Mouse (Mus musculus): ENCODE measurements around the gene Psmb8.
A peak's percentile ranks its signal among the peaks of the same experiment; 100 is the strongest.

Psmb8 gene

GRCm38 (mm10) chr17:34194723-34195122 is 2.8 kb upstream of the Psmb8 start:
- DNase-seq: no peak

- peak; percentile 92 for DNase-seq
Measured at GRCm38 (mm10) chr17:34196491-34196890, 1.0 kb upstream of the Psmb8 start.

GRCm38 (mm10) chr17:34197904-34198520 is 491 bp downstream of the Psmb8 start:
- DNase-seq: peak; percentile 99

GRCm38 (mm10) chr17:34198521-34198912 is 996 bp downstream of the Psmb8 start:
- DNase-seq: no peak

GRCm38 (mm10) chr17:34199050-34199619 is 1.6 kb downstream of the Psmb8 start:
- DNase-seq: peak; percentile 91

GRCm38 (mm10) chr17:34200047-34200446 is 2.5 kb downstream of the Psmb8 start:
- DNase-seq: no peak

- DNase-seq: no peak
Measured at GRCm38 (mm10) chr17:34200772-34201505, 3.4 kb downstream of the Psmb8 start.

- peak; percentile 87 for DNase-seq
Measured at GRCm38 (mm10) chr17:34201506-34202055, 4.1 kb downstream of the Psmb8 start.

- peak; percentile 83 for DNase-seq
Measured at GRCm38 (mm10) chr17:34202760-34203442, 5.4 kb downstream of the Psmb8 start.

- peak; percentile 93 for DNase-seq
Measured at GRCm38 (mm10) chr17:34203444-34203843, 5.9 kb downstream of the Psmb8 start, which contains the start of gene Tap2. Gene Tap2 (plus strand): TSS chr17:34203527.

GRCm38 (mm10) chr17:34204303-34205010 is 6.9 kb downstream of the Psmb8 start:
- DNase-seq: peak; percentile 99

- peak; percentile 95 for DNase-seq
Measured at GRCm38 (mm10) chr17:34205021-34205745, 7.7 kb downstream of the Psmb8 start.

GRCm38 (mm10) chr17:34205746-34206176 is 8.2 kb downstream of the Psmb8 start:
- DNase-seq: peak; percentile 95

- DNase-seq: peak; percentile 91
Measured at GRCm38 (mm10) chr17:34206731-34207130, 9.2 kb downstream of the Psmb8 start.

GRCm38 (mm10) chr17:34207456-34207855 is 9.9 kb downstream of the Psmb8 start:
- peak; percentile 91 for DNase-seq

- peak; percentile 88 for DNase-seq
Measured at GRCm38 (mm10) chr17:34207866-34208265, 10.3 kb downstream of the Psmb8 start.

- DNase-seq: peak; percentile 61
Measured at GRCm38 (mm10) chr17:34208421-34208820, 10.9 kb downstream of the Psmb8 start.

- DNase-seq: peak; percentile 80
Measured at GRCm38 (mm10) chr17:34209680-34210079, 12.2 kb downstream of the Psmb8 start.

- peak; percentile 88 for DNase-seq
Measured at GRCm38 (mm10) chr17:34210599-34210998, 13.1 kb downstream of the Psmb8 start.

- peak; percentile 74 for DNase-seq
Measured at GRCm38 (mm10) chr17:34211746-34212365, 14.3 kb downstream of the Psmb8 start.

GRCm38 (mm10) chr17:34213936-34214335 is 16.4 kb downstream of the Psmb8 start:
- peak; percentile 76 for DNase-seq
